Mouse (Mus musculus) retina, adult 2 months (tissue): ENCODE data around the gene Ceacam16.

ENCODE experiments used
- DNase-seq: peaks from one replicate; pipeline ENCODE4 v3.0.0-alpha.2; 2012; ENCODE audit warnings: low read depth, low spot score

The Ceacam16 gene

GRCm38 (mm10) chr7:19843561-19843960, 17.5 kb downstream of the Ceacam16 start:
- DNase-seq, result no peak

GRCm38 (mm10) chr7:19842885-19843504, 18.1 kb downstream of the Ceacam16 start:
- DNase-seq, result no peak

GRCm38 (mm10) chr7:19841686-19842413, 19.2 kb downstream of the Ceacam16 start:
- DNase-seq, result no peak

- DNase-seq, result no peak
Measured at GRCm38 (mm10) chr7:19840936-19841335, 20.2 kb downstream of the Ceacam16 start.

GRCm38 (mm10) chr7:19840371-19840770, 20.7 kb downstream of the Ceacam16 start:
- DNase-seq, result no peak

- DNase-seq, result no peak
Measured at GRCm38 (mm10) chr7:19836843-19837242, 24.3 kb downstream of the Ceacam16 start.

GRCm38 (mm10) chr7:19834055-19834454, 27.0 kb downstream of the Ceacam16 start:
- no peak for DNase-seq

GRCm38 (mm10) chr7:19831837-19832236, 29.3 kb downstream of the Ceacam16 start:
- no peak for DNase-seq

GRCm38 (mm10) chr7:19830682-19831156, 30.4 kb downstream of the Ceacam16 start:
- DNase-seq, result no peak

GRCm38 (mm10) chr7:19829694-19830093, 31.4 kb downstream of the Ceacam16 start:
- DNase-seq, result no peak

GRCm38 (mm10) chr7:19826756-19827155, 34.3 kb downstream of the Ceacam16 start:
- no peak for DNase-seq

GRCm38 (mm10) chr7:19824182-19824973, 36.7 kb downstream of the Ceacam16 start:
- DNase-seq, result no peak

GRCm38 (mm10) chr7:19823256-19824181, 37.6 kb downstream of the Ceacam16 start:
- DNase-seq, result no peak

- DNase-seq, result no peak
Measured at GRCm38 (mm10) chr7:19822604-19823058, 38.5 kb downstream of the Ceacam16 start, which contains the start of gene Bcl3. Bcl3 (minus strand) TSS chr7:19822770.

GRCm38 (mm10) chr7:19822193-19822592, 38.9 kb downstream of the Ceacam16 start:
- no peak for DNase-seq

- DNase-seq, result no peak
Measured at GRCm38 (mm10) chr7:19821633-19822032, 39.5 kb downstream of the Ceacam16 start.

- no peak for DNase-seq
Measured at GRCm38 (mm10) chr7:19820347-19821048, 40.6 kb downstream of the Ceacam16 start.

- no peak for DNase-seq
Measured at GRCm38 (mm10) chr7:19818875-19819274, 42.2 kb downstream of the Ceacam16 start.

- DNase-seq, result no peak
Measured at GRCm38 (mm10) chr7:19818440-19818839, 42.7 kb downstream of the Ceacam16 start.

GRCm38 (mm10) chr7:19817382-19818105, 43.6 kb downstream of the Ceacam16 start:
- DNase-seq, result no peak
